Mouse (Mus musculus): ENCODE measurements around the gene Sytl2.

DNA sequence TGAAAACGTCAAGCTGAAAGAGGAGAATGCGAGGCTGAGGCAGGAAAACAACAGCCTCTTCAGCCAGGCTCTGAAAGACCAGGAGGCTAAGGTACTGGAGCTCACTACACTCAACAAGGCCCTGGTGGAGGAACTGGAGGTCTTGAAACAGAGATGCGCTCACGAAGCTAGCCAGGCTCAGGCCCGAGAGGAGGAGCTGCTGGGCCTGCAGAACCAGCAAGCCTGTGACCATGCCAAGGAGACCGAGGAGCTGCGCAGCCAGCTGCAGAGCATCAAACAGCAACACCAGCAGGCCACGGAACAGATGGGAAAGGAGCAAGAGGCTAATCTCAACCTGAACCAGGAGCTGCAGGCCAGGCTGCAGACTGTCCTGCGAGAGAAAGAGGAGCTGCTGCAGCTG is 125.0 kb downstream of the Sytl2 start:
- TF ChIP-seq CTCF (IDR thresholded peaks at IDR 0.05; ENCODE audit: low read depth) (no peak), EP300 (IDR thresholded peaks at IDR 0.05; ENCODE audit: low read depth) (no peak)
